Mouse (Mus musculus): ENCODE measurements around the gene Usp1. TPM values are rescaled to one million over a fixed set of nuclear protein-coding genes. Genes with fewer than 3 reads are reported as not detected.

The Usp1 gene
- polyA plus RNA-seq (2012; rRNA removed; ENCODE audit: low replicate concordance): 117 and 164 TPM in 2 replicates

GRCm38 (mm10) chr4:98923568-98924070, at the start of gene Usp1:
Gene Usp1 (plus strand): TSS chr4:98923810.

Other genes starting within 250 kb of the Usp1 start
- gene L1td1, start 197.1 kb upstream of the Usp1 start, polyA plus RNA-seq (2012; rRNA removed; ENCODE audit: low replicate concordance): not detected in 2 replicates
- gene Kank4, start 106.3 kb upstream of the Usp1 start, polyA plus RNA-seq (2012; rRNA removed; ENCODE audit: low replicate concordance): 0.24 and 0.34 TPM in 2 replicates
- not detected in 2 replicates for gene I0C0044D17Rik, start 100.0 kb upstream of the Usp1 start, polyA plus RNA-seq (2012; rRNA removed; ENCODE audit: low replicate concordance)
- not detected in 2 replicates for gene Angptl3, start 107.1 kb downstream of the Usp1 start, polyA plus RNA-seq (2012; rRNA removed; ENCODE audit: low replicate concordance)
- gene Dock7, start 197.1 kb downstream of the Usp1 start, polyA plus RNA-seq (2012; rRNA removed; ENCODE audit: low replicate concordance): 4.4 and 7.5 TPM in 2 replicates

Measured in duodenum, adult 2 months (tissue).